Mouse (Mus musculus) cerebellum, postnatal 10 days (tissue): ENCODE results near the gene Ints3.

ENCODE experiments used
- DNase-seq, 2 experiments: peaks; one replicate each; pipeline ENCODE4 v3.0.0; 2021; ENCODE audit warnings: mixed read lengths in 2 of 2

Ints3 gene

GRCm38 (mm10) chr3:90433381-90434020 is at the start of gene Ints3:
Gene Ints3 (minus strand): TSS chr3:90433622.
- peak; percentile 99 to 100 for DNase-seq

GRCm38 (mm10) chr3:90475831-90476611 is 42.6 kb upstream of the Ints3 start, which contains the start of gene Ilf2:
Gene Ilf2 (plus strand): TSS chr3:90476126.
- peak; percentile 97 for DNase-seq

- peak in 1 of 2 experiments; percentile 20 for DNase-seq
Observed at GRCm38 (mm10) chr3:90475151-90475830, 41.9 kb upstream of the Ints3 start.

- DNase-seq = peak; percentile 72 to 75
Observed at GRCm38 (mm10) chr3:90472213-90472612, 38.8 kb upstream of the Ints3 start.

- no peak for DNase-seq
Observed at GRCm38 (mm10) chr3:90467618-90468300, 34.3 kb upstream of the Ints3 start.

- DNase-seq = peak; percentile 76 to 79
Observed at GRCm38 (mm10) chr3:90466311-90466766, 32.9 kb upstream of the Ints3 start.

- peak; percentile 61 to 62 for DNase-seq
Observed at GRCm38 (mm10) chr3:90465686-90466310, 32.4 kb upstream of the Ints3 start, which contains the start of gene Npr1. Gene Npr1 (minus strand): TSS chr3:90465866.

GRCm38 (mm10) chr3:90465081-90465685 is 31.8 kb upstream of the Ints3 start:
- peak in 1 of 2 experiments; percentile 38 for DNase-seq

- DNase-seq = peak; percentile 23 to 26
Observed at GRCm38 (mm10) chr3:90464552-90465080, 31.2 kb upstream of the Ints3 start.

GRCm38 (mm10) chr3:90462579-90462978 is 29.2 kb upstream of the Ints3 start:
- DNase-seq = no peak

- DNase-seq = no peak
Observed at GRCm38 (mm10) chr3:90461935-90462334, 28.5 kb upstream of the Ints3 start.

- no peak for DNase-seq
Observed at GRCm38 (mm10) chr3:90460315-90460714, 26.9 kb upstream of the Ints3 start.

GRCm38 (mm10) chr3:90459727-90460126 is 26.3 kb upstream of the Ints3 start:
- DNase-seq = no peak

- no peak for DNase-seq
Observed at GRCm38 (mm10) chr3:90454931-90455330, 21.5 kb upstream of the Ints3 start.

GRCm38 (mm10) chr3:90451396-90452095 is 18.1 kb upstream of the Ints3 start:
- no peak for DNase-seq

GRCm38 (mm10) chr3:90450874-90451273 is 17.5 kb upstream of the Ints3 start:
- no peak for DNase-seq

- no peak for DNase-seq
Observed at GRCm38 (mm10) chr3:90448626-90449025, 15.2 kb upstream of the Ints3 start.

- DNase-seq = no peak
Observed at GRCm38 (mm10) chr3:90447123-90447494, 13.7 kb upstream of the Ints3 start.

GRCm38 (mm10) chr3:90446389-90447122 is 13.1 kb upstream of the Ints3 start:
- DNase-seq = peak; percentile 84 to 87
